Mouse (Mus musculus) adipocyte (in vitro differentiated cells): ENCODE results near the gene Mdm4.
"Not testable (repeated sequence)": the region's sequence is repeated elsewhere in the genome, so short reads cannot be mapped to it uniquely, and the experiment has no call there.

ENCODE experiments used
- DNase-seq: peaks from one replicate; pipeline ENCODE4 v3.0.0-alpha.2; 2016; ENCODE audit warnings: low spot score

Gene Mdm4

GRCm38 (mm10) chr1:133020137-133020894 lies 10.0 kb downstream of the Mdm4 start:
- DNase-seq = no peak

- DNase-seq = no peak
Measured at GRCm38 (mm10) chr1:133019312-133019711, 11.0 kb downstream of the Mdm4 start.

GRCm38 (mm10) chr1:133018580-133018979 lies 11.8 kb downstream of the Mdm4 start:
- no peak for DNase-seq

GRCm38 (mm10) chr1:133016775-133017428 lies 13.5 kb downstream of the Mdm4 start:
- DNase-seq = no peak

GRCm38 (mm10) chr1:133014196-133014595 lies 16.2 kb downstream of the Mdm4 start:
- no peak for DNase-seq

GRCm38 (mm10) chr1:133013331-133013730 lies 17.0 kb downstream of the Mdm4 start:
- no peak for DNase-seq

- no peak for DNase-seq
Measured at GRCm38 (mm10) chr1:133011955-133012841, 18.2 kb downstream of the Mdm4 start.

GRCm38 (mm10) chr1:133006571-133006970 lies 23.8 kb downstream of the Mdm4 start:
- no peak for DNase-seq

GRCm38 (mm10) chr1:133000347-133000746 lies 30.0 kb downstream of the Mdm4 start:
- no peak for DNase-seq

DNA sequence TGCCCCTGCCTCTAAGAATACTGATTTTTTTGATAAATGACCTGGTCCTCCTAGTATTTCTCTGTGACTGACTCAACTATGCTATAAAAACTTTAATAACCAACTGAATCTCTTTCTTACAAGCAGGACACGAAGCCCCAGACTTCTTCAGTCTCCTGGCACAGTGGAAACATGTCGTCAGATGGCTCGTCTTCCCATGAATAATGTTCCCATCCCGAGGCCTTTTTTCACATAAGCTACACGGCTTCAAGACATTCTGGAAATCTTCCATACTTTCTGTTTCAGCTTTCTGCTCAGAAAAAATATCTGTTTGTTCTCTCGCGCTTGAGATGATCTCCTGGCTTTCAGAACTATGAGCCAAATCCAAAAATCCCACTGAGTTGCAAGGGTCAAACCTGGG lies 38.8 kb downstream of the Mdm4 start:
- no peak for DNase-seq

GRCm38 (mm10) chr1:132990733-132991132 lies 39.6 kb downstream of the Mdm4 start:
- DNase-seq = no peak

- not testable (repeated sequence) for DNase-seq
Measured at GRCm38 (mm10) chr1:132988556-132989459, 41.6 kb downstream of the Mdm4 start.

DNA sequence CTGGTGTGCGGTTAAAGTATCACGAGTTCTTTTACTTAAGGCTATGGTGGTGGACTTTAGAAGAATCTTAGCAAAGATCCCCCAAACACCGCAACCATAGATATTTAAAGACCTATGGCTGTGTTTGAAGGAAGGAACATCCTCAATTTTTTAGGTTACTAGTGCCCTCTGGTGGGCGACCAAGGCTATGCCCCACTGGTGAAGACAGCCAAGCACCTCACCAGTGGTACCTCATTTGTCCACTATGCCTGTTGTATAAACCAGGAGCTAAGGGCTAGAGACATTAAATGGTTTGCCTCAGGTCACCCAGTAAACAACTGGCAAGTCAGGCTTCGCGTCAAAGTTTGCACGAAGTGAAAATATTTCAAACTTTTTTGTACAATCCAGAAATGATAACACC lies 47.6 kb downstream of the Mdm4 start:
- peak; percentile 55 for DNase-seq

DNA sequence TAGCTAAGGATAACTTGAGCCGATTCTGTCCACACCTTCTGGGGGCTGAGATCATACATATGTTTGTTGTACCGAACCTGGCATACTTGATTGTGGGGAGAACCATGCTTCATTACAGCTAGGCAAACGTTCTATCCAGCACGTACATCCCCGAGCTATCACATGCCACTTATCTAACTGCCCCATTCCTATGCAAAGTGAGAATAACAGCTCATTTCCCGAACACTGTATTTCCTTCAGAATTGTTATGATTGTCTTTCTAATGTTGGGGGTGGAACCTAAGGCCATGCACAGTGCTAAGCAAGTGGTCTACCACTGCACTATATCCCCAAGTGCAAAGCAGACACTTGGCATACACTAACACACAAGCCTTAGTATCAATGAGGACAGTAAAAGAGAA lies 49.1 kb downstream of the Mdm4 start:
- no peak for DNase-seq

DNA sequence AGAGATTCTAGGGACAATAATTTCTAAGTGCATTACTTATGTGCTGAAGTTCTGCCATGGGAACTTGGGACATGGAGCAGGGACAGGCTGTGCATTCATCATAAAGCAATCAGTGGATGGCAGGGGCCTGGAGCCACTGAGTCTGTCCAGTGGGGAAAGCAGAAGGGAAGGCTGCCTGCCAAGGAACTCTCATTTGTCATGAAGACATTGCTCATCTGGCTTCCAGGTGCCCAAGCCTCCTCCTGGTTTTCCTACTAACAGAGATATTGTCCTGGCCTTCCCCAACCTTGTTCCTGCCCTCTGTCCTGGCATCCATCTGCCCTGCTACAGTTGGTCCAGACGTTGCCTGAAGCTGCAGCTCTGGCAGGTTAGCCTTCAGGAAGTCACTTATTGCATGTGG lies 53.0 kb downstream of the Mdm4 start:
- DNase-seq = peak; percentile 22

GRCm38 (mm10) chr1:132968659-132969058 lies 61.7 kb downstream of the Mdm4 start:
- DNase-seq = peak; percentile 39

GRCm38 (mm10) chr1:132964691-132965090 lies 65.7 kb downstream of the Mdm4 start:
- no peak for DNase-seq

DNA sequence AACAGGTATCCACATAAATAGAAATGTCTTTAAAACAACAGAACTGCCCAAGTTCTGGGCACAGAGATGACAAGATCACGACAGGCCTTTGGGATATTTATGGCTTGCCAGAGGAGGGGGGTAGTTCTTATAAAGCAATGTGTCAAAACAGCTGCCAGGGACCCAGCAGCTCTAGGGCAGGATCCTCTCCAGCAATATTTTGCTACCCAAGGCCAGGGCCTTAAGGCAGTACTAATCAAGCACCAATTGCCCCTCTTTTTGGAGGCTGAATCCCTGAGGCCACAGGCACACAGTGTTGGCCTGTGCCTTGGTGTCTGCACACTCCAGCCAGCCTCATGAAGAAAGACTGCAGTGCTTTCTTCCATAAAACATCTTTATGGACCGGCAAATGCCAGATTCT lies 66.3 kb downstream of the Mdm4 start:
- DNase-seq = no peak

GRCm38 (mm10) chr1:132961751-132962150 lies 68.6 kb downstream of the Mdm4 start:
- DNase-seq = no peak

DNA sequence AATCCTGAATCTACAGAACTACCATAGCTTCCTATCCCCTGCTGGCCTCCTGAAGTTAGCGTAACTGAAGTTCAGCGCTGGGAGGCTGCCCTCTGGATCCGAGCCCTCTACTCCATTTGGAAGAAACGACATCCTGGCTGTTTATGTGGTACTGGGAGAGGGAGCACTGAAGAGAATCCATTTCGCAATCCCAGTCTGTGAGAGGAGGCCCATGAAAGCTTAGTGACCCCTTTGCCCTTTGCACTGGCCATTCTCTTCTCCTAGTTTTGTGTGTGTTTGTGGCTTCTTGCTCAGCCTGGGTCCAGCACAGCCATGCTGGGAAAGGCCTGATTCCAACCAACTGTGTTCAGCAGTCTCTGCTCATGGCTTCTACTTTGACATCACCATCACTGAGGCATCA lies 73.6 kb downstream of the Mdm4 start:
- DNase-seq = peak; percentile 86

GRCm38 (mm10) chr1:132947811-132948210 lies 82.5 kb downstream of the Mdm4 start:
- no peak for DNase-seq

GRCm38 (mm10) chr1:132945826-132946225 lies 84.5 kb downstream of the Mdm4 start:
- DNase-seq = no peak
